Mouse (Mus musculus): ENCODE results near the gene Ibtk.

The Ibtk gene

DNA sequence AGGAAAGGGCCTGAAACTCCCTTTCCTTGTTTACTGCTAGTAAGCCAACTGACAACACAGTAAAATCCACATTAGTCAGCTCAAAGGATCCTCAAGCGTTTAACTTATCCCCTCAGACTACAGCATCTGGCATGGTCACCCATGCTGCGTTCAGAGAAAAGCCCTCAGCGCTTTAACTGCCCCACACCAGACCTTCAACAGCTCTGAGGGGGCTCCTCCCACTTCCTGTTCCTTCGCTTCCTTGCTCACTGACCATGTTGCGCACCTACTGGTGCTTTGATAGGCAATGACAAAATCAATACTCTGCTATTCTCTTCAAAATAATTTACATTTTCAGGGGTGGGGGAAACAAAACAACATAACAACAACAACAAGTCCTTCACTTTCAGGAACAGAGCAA is 47.2 kb downstream of the Ibtk start:
- no peak for DNase-seq (ENCODE audit: low spot score)

DNA sequence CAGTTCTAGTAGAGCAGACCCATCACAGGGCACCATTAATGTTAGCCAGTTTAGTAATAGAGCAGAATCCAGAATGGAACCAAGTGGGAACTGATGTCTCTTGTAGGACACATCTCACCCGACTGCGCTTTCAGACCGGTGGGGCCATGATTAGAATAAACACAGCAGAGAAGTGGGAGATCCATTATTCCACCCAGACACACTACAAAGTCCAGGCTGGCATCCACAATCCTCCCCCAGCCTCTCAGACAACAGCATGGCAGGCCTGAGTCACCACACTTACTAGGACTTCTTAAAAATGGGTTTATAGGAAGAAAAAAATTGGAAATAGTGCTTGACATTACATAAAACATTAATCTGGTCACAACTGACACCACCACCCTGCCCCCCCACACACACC is 53.5 kb downstream of the Ibtk start:
- DNase-seq (ENCODE audit: low spot score), result no peak

DNA sequence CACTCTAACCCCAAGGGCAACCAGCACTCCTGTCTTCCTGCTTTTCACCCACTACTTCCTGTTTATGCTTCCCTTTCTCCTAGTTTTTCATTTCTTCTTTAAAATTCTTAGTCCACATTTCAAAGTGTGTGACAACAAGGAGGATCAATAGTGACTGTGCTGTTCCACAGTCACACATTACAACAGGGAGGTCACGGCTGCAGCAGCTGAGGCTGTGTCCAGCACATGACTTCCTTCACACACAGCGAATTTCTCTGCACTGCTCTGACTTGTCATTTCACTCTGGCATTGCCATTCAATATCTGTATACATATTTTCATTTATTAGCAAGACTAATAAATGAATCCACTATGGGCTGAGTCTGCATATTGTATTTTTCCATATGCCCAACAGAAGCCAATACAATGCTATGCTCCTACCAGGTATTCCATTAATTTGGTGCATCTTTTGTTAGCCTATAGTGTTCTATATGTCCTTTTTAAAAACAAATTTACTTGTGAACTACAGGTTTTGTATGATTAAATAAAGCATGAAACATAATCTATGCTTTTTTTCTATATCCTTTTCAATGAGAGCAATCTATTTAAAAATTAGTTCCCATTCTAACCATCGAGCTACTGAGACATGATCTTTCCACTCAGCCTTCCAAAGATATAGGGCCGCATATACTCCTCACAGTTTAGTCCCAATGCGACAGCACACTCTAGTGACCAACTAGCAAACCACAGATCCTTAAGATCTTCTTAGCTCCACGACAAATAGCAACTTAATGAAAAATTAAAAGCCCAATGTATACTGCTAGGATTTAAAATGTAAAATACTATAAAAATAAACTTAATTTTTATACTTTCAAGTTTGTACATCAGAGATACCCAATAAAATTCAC is 55.7 kb downstream of the Ibtk start:
- no peak for DNase-seq (ENCODE audit: low spot score)

DNA sequence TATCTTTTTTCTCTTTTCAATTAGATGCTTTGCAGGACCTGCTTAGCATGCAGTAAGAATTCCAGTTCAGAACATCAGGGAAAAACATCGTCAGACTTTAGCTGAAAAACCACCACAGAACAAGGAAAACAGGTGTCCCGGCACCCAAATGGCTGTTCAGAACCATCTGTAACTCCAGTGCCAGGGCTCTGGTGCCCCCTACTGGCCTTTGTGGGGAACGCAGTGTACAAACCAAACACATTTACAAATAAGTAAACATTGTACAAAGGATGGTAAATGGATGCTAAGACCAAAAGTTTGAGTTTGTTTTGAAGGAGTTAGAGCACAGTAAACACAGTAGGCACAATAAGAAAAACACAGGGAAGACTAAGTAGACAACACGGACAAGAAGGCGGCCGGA is 64.1 kb downstream of the Ibtk start:
- peak; percentile 48 for DNase-seq (ENCODE audit: low spot score)

DNA sequence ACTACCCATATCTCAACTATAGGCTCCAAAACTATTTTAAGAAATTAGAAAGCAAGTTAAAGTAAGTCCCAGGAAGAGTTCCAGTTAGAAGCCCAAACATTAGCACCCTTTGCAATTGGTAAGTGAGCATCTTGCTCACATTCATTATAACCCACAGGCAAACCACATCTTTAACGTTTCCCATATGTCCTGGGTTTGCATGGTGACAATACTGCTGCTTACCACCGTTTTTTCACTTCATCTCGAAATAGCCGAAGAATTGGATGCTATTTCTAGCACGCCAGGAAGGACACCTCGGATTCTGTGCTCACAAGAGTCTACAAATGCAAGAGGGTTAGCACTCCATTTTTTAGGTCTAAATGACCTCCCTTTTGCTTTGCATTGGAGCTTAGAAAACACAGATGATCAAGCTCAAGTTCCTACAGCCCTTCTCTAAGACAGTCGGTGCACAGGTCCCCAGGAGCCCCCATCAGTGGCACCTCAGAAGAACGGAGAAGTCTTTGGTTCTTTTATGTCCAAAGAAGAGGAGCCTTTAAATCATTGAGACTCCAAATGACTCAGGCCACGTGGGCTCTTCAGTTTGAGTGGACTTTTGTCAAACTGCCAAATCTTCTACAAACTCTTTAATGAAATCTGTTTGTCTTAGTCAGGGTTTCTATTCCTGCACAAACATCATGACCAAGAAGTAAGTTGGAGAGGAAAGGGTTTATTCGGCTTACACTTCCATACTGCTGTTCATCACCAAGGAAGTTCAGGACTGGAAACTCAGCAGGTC is 73.8 kb downstream of the Ibtk start:
- no peak for DNase-seq (ENCODE audit: low spot score)

DNA sequence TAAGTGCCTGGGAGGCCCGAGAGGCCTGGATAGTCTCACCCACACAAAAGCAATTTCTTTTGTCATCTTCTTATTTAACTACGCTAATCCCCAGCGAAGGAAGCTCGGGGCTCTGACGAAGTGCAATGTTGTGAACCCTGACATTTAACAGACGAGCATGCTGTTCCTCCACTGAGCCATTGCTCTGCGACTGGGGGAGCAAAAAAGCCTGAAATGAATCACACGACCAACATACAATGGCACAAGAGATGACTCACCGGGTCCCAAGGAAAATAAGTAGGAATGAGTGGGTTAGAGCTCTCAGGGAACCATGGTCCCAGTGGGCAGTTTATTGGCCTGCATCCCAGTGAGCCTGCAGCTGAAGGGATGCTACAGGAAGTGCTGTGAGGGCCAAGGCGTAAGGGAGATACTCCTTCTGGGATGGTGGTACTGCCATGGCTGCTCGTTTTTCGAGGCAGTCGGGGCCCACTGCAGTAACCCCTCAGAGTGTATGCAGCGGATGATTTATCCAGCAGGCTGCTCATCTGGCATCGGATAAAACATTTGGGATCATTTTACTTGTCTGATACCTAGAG is 75.1 kb downstream of the Ibtk start:
- no peak for DNase-seq (ENCODE audit: low spot score)

DNA sequence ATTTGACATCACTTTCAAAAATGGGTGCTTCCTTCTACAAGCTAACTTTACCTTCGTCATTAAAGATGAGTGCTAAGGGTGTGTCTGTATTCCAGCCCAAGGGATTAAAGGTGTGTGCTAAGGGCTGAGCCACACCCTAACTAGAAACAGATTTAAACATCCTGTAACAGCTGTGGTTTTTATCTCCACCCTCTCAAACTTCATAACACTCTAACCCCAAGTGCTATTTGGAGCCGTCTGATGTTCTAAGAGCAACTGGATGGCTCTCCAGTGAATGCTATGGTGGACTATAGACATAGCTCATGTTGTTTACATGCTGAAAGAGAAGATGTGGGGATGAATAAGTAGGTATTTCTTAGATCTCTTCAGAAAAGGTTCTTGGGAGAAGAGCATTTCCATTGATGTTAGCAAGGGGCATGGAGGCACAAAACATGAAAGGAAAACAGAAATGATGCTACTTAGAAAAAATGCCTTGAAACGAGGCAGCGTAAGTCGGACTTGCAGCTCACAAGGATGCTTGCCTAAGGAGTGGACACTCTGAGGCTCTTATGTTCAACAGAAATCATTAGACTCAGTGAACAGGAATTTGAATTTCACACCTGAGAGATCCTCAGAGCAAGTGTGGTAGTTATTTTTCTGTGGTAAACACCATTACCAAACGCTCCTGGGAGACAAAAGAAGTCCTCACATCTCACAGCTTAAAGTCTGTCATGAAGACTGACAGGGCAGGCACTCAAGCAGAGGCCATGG is 77.4 kb downstream of the Ibtk start:
- no peak for DNase-seq (ENCODE audit: low spot score)

DNA sequence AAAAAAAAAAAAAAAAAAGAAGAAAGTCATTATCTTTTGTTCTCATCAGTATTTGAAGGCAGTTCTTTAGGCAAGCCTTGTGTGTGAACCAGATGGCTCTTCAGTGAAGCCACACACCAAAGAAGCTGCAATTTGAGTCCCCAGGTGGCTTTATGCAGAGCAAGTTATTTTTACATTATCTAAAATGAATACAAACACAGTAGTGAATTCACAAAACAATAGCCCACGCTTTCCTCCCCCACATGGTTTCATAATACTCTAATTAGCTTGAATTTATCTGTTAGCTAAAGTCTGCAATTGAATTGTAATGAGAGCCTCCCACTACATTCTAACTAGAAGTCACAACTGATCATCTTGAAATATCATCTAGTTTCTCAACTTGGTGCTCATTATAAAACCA is 84.8 kb downstream of the Ibtk start:
- no peak for DNase-seq (ENCODE audit: low spot score)

DNA sequence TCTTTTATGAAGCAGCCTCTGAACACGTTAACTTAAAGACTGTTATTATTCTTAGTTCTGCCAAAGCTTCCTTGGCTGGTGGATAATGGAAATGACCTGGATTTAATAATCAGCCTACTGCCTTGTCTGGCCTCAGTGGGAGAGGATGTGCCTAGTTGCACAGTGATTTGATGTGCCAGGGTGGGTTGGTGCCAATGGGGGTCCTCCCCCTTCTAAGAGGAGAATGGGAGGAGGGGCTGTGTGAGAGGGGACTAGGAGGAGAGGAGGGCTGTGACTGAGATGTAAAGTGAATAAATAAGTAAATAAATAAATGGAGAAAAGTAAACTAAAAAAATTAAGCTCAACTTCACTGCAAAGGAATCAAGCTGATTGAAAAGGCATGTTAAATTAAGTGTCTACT is 85.3 kb downstream of the Ibtk start:
- DNase-seq (ENCODE audit: low spot score), result no peak

DNA sequence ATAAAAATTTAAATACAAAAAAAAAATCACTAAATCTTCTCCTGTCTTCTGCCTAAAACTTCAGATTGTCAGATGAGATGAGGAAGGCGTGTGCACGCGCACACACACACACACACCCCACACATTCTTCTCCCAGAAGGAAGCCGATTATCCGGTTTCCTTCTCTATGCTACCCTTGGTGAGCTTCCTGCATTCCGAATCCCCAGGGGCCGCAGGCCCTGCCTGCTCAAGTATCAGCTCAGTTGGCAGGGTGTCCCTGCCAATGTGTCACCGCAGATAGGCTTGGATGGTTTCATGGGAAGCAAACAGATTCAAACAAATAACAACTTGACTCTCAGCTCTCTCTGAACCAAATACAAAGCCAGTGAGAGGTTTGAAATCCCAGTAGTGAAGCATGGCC is 86.0 kb downstream of the Ibtk start:
- DNase-seq (ENCODE audit: low spot score), result no peak

DNA sequence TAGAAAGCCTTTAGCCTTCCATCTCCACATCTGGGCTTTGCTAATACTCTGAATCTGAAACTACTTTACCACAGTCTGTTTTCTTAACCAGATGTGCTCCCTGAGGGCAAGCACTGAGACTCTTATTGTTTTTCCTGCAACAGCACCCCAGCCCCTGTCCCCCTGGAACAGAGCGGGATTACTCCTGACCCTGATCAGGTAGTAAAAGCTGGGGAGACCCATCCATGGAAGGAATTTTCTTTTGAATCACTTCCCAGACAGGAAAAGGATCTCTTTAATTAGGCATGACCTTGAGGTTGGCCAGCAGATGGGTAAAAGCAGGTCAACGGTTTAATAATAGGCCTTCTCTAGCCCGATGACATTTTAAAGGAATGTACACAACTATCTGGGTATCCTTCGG is 95.7 kb downstream of the Ibtk start:
- no peak for DNase-seq (ENCODE audit: low spot score)

DNA sequence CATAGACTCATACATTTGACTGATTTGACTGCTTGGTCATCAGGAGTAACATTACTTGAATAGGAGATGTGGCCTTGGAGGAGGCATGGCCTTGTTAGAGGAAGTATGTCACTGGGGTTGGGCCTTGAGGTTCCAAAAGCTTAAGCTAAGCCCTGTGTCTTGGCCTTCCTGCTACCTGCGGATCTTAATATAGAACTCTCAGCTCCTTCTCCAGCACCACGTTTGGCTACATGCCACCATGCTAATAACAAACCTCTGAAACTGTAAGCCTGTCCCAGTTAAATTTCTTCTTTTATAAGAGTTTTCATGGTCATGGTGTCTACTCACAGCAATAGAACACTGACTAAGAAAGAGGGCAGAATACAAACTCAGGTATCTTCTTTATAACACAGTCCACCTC is 110.9 kb downstream of the Ibtk start:
- DNase-seq (ENCODE audit: low spot score), result no peak
